Mouse (Mus musculus) brown adipose tissue, adult 24 weeks (tissue): ENCODE results near the gene BC035947. TPM values are rescaled to one million over a fixed set of nuclear protein-coding genes. Genes with fewer than 3 reads are reported as not detected.
A peak's percentile ranks its signal among the peaks of the same experiment; 100 is the strongest.
"Not testable (repeated sequence)": the region's sequence is repeated elsewhere in the genome, so short reads cannot be mapped to it uniquely, and the experiment has no call there.

ENCODE experiments used
- H3K27ac ChIP-seq: fragments of 200-500 bp; replicated peaks from 2 replicates; pipeline ENCODE4 v1.5.1; 2012; ENCODE audit warnings: low read depth, mild to moderate bottlenecking, low read length
- H3K4me1 ChIP-seq: fragments of 200-500 bp; 2 replicates; pipeline ENCODE4 v1.6.1; 2012; ENCODE audit warnings: low read length, mixed read lengths; ENCODE audit not compliant: control insufficient read depth, insufficient read depth, insufficient read length
- H3K4me3 ChIP-seq: fragments of 200-500 bp; 2 replicates; pipeline ENCODE4 v1.5.1; 2012; ENCODE audit warnings: low read depth, mild to moderate bottlenecking, low read length, moderate library complexity; ENCODE audit not compliant: insufficient read depth
- polyA plus RNA-seq: library from polyadenylated mRNA; stranded (reverse); fragments of >200 nt; gene quantifications from 2 replicates; pipeline ENCODE4 v1.2.4, GENCODE M21; 2012; ENCODE audit not compliant: missing spikeins, insufficient read depth, insufficient read length

The BC035947 gene
- polyA plus RNA-seq = 2.2 and 3.0 TPM in 2 replicates

GRCm38 (mm10) chr1:78511621-78512160, at the start of gene BC035947:
TSS of gene BC035947 (minus strand) at chr1:78512158.
- H3K4me1 ChIP-seq = peaks cover 4% of the 10 kb centered on the region; the same call in 1 of the 2 replicates
- H3K4me3 ChIP-seq = peak within 1 kb of the TSS; percentile 55
- H3K27ac ChIP-seq = no peak within 1 kb of the TSS

DNA sequence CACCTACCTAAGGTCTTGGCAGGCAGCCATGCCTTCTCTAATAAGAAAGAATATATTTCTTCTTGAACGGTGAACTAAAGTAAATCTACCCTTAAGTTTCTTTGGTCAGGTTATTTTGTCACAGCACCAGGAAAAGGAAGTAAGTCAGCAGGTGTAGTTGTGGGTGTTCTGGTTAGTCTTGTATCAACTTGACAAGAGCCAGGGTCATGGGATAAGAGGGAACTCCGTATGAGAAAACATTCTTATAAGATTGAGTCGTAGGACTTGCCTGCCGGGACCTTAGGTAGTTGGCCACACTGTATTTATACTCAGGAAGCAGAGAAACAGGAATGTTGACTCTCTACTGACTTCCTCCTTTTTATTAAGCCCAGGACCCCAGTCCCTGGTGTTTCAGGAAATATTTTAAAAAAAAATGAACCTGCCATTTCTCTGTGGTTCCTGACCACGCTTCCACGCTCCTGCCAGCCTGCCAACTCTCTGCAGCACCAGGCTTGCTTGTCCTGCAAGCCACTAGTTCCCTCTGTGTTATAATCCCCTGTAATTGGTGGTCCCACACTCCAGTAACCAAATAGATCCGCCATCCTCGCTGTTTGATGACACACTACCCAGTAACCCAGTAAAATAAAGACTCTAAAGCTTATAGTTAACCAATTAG, 42.2 kb upstream of the BC035947 start:
- Histone ChIP-seq H3K4me3 (no peak overlapping the region), H3K4me1 (no peaks in the 10 kb centered on the region), H3K27ac (no peak overlapping the region)

DNA sequence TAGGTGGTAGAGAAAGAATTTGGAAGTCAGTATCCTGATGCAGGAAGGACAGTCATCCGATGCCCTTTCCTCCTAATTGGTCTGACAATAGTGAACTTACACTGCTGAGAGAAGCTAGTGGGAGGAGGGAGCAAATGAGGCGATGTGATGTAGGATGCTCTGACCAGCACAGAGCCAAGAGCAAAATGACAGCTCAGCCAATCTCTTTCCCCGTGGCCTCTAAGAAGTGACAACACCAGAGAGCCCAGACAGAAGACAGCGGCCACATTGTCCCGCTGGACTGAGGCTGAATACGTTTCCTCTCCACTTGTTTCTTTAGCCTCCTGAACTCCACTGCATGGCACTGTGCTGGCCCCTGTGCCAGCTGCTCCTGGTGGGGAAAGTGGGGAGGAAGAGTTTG, 37.0 kb upstream of the BC035947 start:
- Histone ChIP-seq H3K4me1 (no peaks in the 10 kb centered on the region), H3K27ac (no peak overlapping the region), H3K4me3 (no peak overlapping the region)

DNA sequence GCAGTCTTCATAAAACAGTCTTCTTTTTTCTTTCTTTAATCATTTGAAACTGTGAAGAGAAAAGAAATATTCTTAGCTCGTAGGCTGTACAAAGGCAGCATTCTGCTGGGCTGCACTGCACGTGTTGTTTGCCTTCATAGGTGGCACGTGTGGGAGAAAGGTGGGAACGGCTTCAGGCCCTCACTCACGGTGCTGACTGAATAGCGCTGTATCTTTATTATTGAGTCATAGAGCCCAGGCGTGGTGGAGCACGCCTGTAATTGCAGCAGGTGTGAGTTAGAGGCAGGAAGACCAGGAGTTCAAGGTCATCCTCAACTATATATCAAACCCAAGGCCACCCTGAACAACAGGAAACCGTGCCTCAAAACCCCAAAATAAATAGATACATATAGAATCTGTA, 34.3 kb upstream of the BC035947 start:
- Histone ChIP-seq H3K4me3 (no peak overlapping the region), H3K27ac (no peak overlapping the region), H3K4me1 (no peaks in the 10 kb centered on the region)

DNA sequence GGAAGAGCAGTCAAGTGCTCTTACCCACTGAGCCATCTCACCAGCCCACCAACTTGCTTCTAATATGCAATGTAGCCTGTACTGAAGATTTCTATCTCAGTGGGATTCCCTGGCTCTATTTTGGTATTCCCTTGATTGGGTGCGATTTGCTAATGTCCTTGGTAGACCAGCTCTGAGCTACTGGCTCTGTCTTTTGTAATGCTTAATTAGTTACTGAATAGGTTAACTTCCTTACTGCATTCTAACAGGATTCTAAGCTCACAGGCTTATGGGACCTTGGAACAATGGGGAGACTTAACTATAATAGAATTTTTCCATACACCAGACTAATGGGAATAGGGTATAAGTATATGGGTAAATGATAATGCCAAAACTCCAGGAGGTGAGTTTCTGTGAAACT, 31.7 kb upstream of the BC035947 start:
- H3K4me1 ChIP-seq, H3K27ac ChIP-seq, H3K4me3 ChIP-seq: not testable (repeated sequence)

DNA sequence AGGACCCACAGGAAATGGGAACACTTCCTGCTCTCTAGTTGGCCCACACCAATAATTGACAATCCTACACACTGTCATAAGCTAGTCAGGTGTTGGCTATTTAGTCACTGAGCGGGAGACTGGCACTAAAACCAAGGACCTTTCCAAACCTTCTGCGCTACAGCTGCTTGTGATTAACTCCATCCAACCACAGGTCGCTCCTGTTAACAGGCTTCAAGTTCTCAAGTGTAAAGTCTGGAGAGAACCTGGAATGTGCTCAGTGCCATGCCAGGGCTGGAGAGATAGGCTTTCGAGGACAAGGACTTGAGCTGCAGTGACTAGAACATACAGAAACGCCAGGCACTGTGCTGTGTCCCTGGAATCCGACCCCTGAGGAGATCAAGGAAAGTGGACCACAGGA, 27.2 kb upstream of the BC035947 start:
- Histone ChIP-seq H3K4me3 (no peak overlapping the region), H3K4me1 (no peaks in the 10 kb centered on the region), H3K27ac (no peak overlapping the region)

- Histone ChIP-seq H3K4me3 (no peak overlapping the region), H3K27ac (no peak overlapping the region), H3K4me1 (no peaks in the 10 kb centered on the region)
These were observed 26.4 kb upstream of the BC035947 start for GRCm38 (mm10) chr1:78538396-78538795.

GRCm38 (mm10) chr1:78537494-78538010, 25.6 kb upstream of the BC035947 start:
- Histone ChIP-seq H3K27ac (0 out of 2 replicates have a peak overlapping the region, but pooled peaks have one; percentile 0), H3K4me1 (no peaks in the 10 kb centered on the region)

GRCm38 (mm10) chr1:78536310-78537164, 24.6 kb upstream of the BC035947 start:
- Histone ChIP-seq H3K4me3 (no peak overlapping the region; the same call in 1 of the 2 replicates), H3K4me1 (no peaks in the 10 kb centered on the region), H3K27ac (no peak overlapping the region)

More at GRCm38 (mm10) chr1:78537494-78538010, 25.6 kb upstream of the BC035947 start:
- H3K4me3 ChIP-seq = peak overlapping the region; percentile 24

GRCm38 (mm10) chr1:78534428-78535150, 22.6 kb upstream of the BC035947 start:
- Histone ChIP-seq H3K4me1 (no peaks in the 10 kb centered on the region), H3K27ac (no peak overlapping the region), H3K4me3 (no peak overlapping the region)

GRCm38 (mm10) chr1:78532184-78532800, 20.3 kb upstream of the BC035947 start:
- no peak overlapping the region for H3K27ac ChIP-seq
- no peak overlapping the region for H3K4me3 ChIP-seq

DNA sequence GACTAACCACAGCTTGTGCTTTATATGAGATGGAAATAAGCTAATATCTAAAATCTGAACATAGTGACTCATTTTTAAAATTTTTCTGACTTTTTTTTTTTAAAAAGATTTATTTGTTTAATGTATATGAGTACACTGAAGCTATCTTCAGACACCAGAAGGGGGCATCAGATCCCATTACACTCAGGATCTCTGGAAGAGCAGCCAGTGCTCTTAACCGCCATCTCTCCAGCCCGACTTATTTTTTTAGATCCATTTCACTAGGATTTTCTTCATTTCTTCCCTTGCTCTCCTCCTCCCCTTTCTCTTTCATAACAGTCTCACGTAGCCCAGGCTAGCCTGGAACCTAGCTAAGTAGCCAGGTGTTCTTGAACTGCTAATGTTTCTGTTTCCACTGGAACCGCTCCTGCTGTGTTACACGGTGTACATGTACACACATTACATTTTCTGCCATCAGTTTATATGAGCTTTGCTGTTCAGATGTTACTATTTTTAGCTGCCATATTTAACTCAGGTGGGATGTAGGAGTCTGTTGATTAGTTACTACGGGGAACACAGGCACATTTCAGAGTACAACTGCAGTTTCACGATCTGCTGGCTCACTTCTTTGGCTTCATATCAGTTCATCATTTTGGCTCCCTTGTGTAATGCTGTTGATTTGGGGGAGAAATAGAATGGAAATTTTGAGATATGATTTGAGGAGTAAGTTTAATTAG, 18.7 kb upstream of the BC035947 start:
- H3K4me1 ChIP-seq = no peaks in the 10 kb centered on the region
- H3K27ac ChIP-seq = no peak overlapping the region
- no peak overlapping the region for H3K4me3 ChIP-seq

More at GRCm38 (mm10) chr1:78532184-78532800, 20.3 kb upstream of the BC035947 start:
- H3K4me1 ChIP-seq = no peaks in the 10 kb centered on the region

DNA sequence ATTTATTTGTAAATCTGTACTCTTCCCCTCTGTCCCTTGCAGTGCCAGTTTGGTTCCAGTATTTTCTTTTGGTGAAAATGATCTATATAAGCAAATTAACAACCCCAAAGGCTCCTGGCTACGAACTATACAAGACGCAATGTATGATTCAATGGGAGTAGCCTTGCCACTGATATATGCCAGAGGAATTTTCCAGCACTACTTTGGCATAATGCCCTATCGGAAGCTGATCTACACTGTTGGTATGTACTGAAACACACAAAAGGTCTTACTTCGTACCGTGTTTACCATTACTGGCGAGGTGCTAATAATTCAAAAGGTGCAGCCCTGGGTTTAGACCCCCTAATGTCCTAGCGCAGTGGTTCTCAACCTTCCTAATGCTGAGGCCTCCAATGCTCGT, 17.1 kb upstream of the BC035947 start:
- Histone ChIP-seq H3K27ac (no peak overlapping the region), H3K4me1 (no peaks in the 10 kb centered on the region), H3K4me3 (no peak overlapping the region)

DNA sequence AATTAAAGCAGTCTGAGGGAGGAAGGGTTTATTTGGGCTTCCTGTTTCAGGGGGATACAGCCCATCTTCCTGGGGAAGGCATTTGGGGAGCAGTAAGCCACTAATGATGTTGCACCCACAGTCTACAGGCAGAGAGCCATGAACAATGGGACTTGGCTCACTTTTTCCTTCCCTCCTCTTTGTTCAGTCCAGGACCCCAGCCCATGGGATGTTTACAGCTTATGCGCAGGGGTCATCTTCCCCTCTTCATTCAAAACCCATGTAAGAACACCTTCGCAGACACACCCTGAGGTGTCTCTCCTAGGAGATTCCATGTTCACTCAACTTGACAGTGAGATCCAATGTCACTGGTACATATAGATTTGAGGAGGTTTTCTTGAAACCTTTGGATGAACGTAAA, 16.4 kb upstream of the BC035947 start:
- Histone ChIP-seq H3K4me1 (no peaks in the 10 kb centered on the region), H3K4me3 (no peak overlapping the region), H3K27ac (no peak overlapping the region)
